Mouse (Mus musculus) testis, adult 2 months (tissue): Measurements from ENCODE around the gene Tra2a. TPM values are rescaled to one million over a fixed set of nuclear protein-coding genes. Genes with fewer than 3 reads are reported as not detected.
A peak's percentile ranks its signal among the peaks of the same experiment; 100 is the strongest.

ENCODE experiments used
- H3K27ac ChIP-seq: fragments of 200-500 bp; 2 replicates; pipeline ENCODE4 v1.5.1; 2012; ENCODE audit warnings: low read depth, low read length; ENCODE audit not compliant: control insufficient read depth, insufficient read depth
- H3K27me3 ChIP-seq: fragments of 200-500 bp; 2 replicates; pipeline ENCODE4 v1.6.1; 2012; ENCODE audit warnings: mild to moderate bottlenecking, low read length, moderate library complexity; ENCODE audit not compliant: control insufficient read depth, insufficient read depth
- H3K36me3 ChIP-seq: fragments of 200-500 bp; 2 replicates; pipeline ENCODE4 v1.6.1; 2012; ENCODE audit warnings: mild to moderate bottlenecking, low read length; ENCODE audit not compliant: control insufficient read depth, insufficient read depth
- H3K4me1 ChIP-seq: fragments of 200-500 bp; 2 replicates; pipeline ENCODE4 v1.6.1; 2012; ENCODE audit warnings: low read length; ENCODE audit not compliant: control insufficient read depth, insufficient read depth
- H3K4me3 ChIP-seq: fragments of 200-500 bp; 2 replicates; pipeline ENCODE4 v1.5.1; 2012; ENCODE audit warnings: low read depth, mild to moderate bottlenecking, low read length, moderate library complexity, mixed read lengths; ENCODE audit not compliant: control insufficient read depth
- CTCF ChIP-seq: fragments of 200-500 bp; IDR thresholded peaks from 2 replicates; pipeline ENCODE4 v1.5.1; 2012; ENCODE audit warnings: low read depth, mild to moderate bottlenecking, inconsistent platforms, low read length, moderate library complexity; ENCODE audit not compliant: control insufficient read depth, insufficient read depth, insufficient replicate concordance
- POLR2A ChIP-seq: fragments of 200-500 bp; IDR thresholded peaks from 2 replicates; pipeline ENCODE4 v1.6.1; 2012; ENCODE audit warnings: low read depth, mild to moderate bottlenecking, inconsistent platforms, low read length, moderate library complexity; ENCODE audit not compliant: control insufficient read depth
- polyA plus RNA-seq: library from polyadenylated mRNA; depleted of rRNA; stranded (reverse); fragments of >200 nt; gene quantifications from 2 replicates; pipeline ENCODE4 v1.2.3, GENCODE M21; 2012

Gene Tra2a
- polyA plus RNA-seq, 1 experiment, result 45.4 TPM

GRCm38 (mm10) chr6:49219920-49220604, 43.8 kb downstream of the Tra2a start:
- Histone ChIP-seq H3K4me3 (peak overlapping the region; percentile 8), H3K27me3 (no peaks in the 10 kb centered on the region), H3K27ac (no peak overlapping the region), H3K36me3 (no peaks in the 10 kb centered on the region), H3K4me1 (peaks cover 6% of the 10 kb centered on the region)
- no peak for TF ChIP-seq CTCF
- no peak for TF ChIP-seq POLR2A

GRCm38 (mm10) chr6:49219001-49219560, 44.8 kb downstream of the Tra2a start:
- TF ChIP-seq POLR2A, result no peak
- no peak for TF ChIP-seq CTCF
- Histone ChIP-seq H3K36me3 (no peaks in the 10 kb centered on the region), H3K4me1 (peaks cover 8% of the 10 kb centered on the region), H3K4me3 (no peak overlapping the region), H3K27ac (no peak overlapping the region), H3K27me3 (no peaks in the 10 kb centered on the region)

- TF ChIP-seq POLR2A (no peak), CTCF (0 out of 2 replicates have a peak, but pooled peaks have one; percentile 6)
- H3K27me3 ChIP-seq, result no peaks in the 10 kb centered on the region
- H3K27ac ChIP-seq, result peak overlapping the region; percentile 21
Observed at GRCm38 (mm10) chr6:49218275-49218802, 45.5 kb downstream of the Tra2a start.

GRCm38 (mm10) chr6:49217581-49218274, 46.1 kb downstream of the Tra2a start:
- Histone ChIP-seq H3K4me3 (peak overlapping the region; percentile 81), H3K27me3 (no peaks in the 10 kb centered on the region), H3K4me1 (peaks cover 13% of the 10 kb centered on the region), H3K36me3 (no peaks in the 10 kb centered on the region), H3K27ac (peak overlapping the region; percentile 88)
- no peak for TF ChIP-seq CTCF
- TF ChIP-seq POLR2A, result peak; percentile 55

More at GRCm38 (mm10) chr6:49218275-49218802, 45.5 kb downstream of the Tra2a start:
- peaks cover 10% of the 10 kb centered on the region for H3K4me1 ChIP-seq
- H3K36me3 ChIP-seq, result no peaks in the 10 kb centered on the region
- peak overlapping the region; percentile 75 for H3K4me3 ChIP-seq

- Histone ChIP-seq H3K36me3 (no peaks in the 10 kb centered on the region), H3K4me3 (peak overlapping the region; percentile 81), H3K27me3 (no peaks in the 10 kb centered on the region), H3K4me1 (peaks cover 15% of the 10 kb centered on the region), H3K27ac (peak overlapping the region; percentile 88)
- TF ChIP-seq POLR2A, result no peak
- no peak for TF ChIP-seq CTCF
Observed at GRCm38 (mm10) chr6:49216811-49217542, 46.9 kb downstream of the Tra2a start.

- Histone ChIP-seq H3K27me3 (no peaks in the 10 kb centered on the region), H3K36me3 (no peaks in the 10 kb centered on the region), H3K4me1 (peaks cover 15% of the 10 kb centered on the region), H3K4me3 (peak overlapping the region; percentile 86), H3K27ac (peak overlapping the region; percentile 85)
- TF ChIP-seq CTCF, result no peak
- no peak for TF ChIP-seq POLR2A
Observed at GRCm38 (mm10) chr6:49215748-49216585, 47.9 kb downstream of the Tra2a start.
